In the genomic region with DNA sequence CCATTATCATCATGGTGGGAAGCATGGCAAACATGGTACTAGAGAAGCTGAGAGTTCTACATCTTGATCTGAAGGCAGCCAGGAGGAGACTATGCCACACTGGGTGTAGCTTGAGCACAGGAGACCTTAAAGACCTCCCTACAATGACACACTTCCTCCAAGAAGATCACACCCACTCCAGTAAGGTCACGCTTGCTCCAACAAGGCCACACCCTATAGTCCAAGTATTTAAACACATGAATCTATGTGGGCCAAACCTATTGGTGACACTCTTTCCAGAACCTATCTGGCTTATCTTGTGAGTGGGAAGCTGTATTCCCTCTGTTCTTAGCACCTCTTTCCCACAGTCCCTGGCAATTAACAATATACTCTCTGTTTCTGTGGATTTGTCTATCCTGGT, we compare ENCODE assay signal across 24 mouse cellular contexts.
"Had no signal": no experiment of that assay in that cellular context is flagged by ENCODE, and none has a peak within 500 bp of the region (broad histone marks: within the 10 kb centered on the region; RNA-seq: fewer than 3 reads in every experiment).

No protein-coding gene starts in this region.

- H3K9ac ChIP-seq: heart, embryonic 13.5 days; heart, embryonic 15.5 days; hindbrain, embryonic 13.5 days; hindbrain, embryonic 15.5 days; kidney, embryonic 15.5 days; limb, embryonic 12.5 days; liver, embryonic 13.5 days had no signal

- H3K27me3 ChIP-seq: heart, embryonic 15.5 days; kidney, embryonic 15.5 days; liver, embryonic 13.5 days had no signal

- H3K27ac ChIP-seq: heart, adult 2 months; heart, embryonic 13.5 days; heart, embryonic 15.5 days; hindbrain, embryonic 13.5 days; hindbrain, embryonic 15.5 days; hindbrain, postnatal 0 days; kidney, embryonic 15.5 days; kidney, postnatal 0 days; layer of hippocampus, adult 2 months; left cerebral cortex, adult 2 months; limb, embryonic 10.5 days; limb, embryonic 12.5 days; liver, embryonic 13.5 days had no signal

- ATAC-seq: hindbrain, postnatal 0 days had no signal

- DNase-seq: gastrocnemius, postnatal 14 days; gastrocnemius, postnatal 36 days; heart, adult 2 months; heart, postnatal 14 days; heart, postnatal 36 days; kidney, adult 18-20 months; kidney, adult 9 months; kidney, postnatal 14 days; kidney, postnatal 36 days; liver; liver, embryonic 13.5 days had no signal

- H3K4me3 ChIP-seq: heart, adult 2 months; heart, embryonic 13.5 days; heart, embryonic 15.5 days; hindbrain, embryonic 13.5 days; hindbrain, embryonic 15.5 days; kidney, embryonic 15.5 days; layer of hippocampus, adult 2 months; left cerebral cortex, adult 2 months; limb, embryonic 10.5 days; limb, embryonic 12.5 days; liver, embryonic 13.5 days had no signal

- H3K9me3 ChIP-seq: heart, embryonic 13.5 days; heart, embryonic 15.5 days; hindbrain, embryonic 13.5 days; hindbrain, embryonic 15.5 days; kidney, embryonic 15.5 days; limb, embryonic 10.5 days; limb, embryonic 12.5 days; liver, embryonic 13.5 days had no signal

- H3K4me2 ChIP-seq: heart, embryonic 11.5 days; heart, embryonic 13.5 days; heart, embryonic 15.5 days; hindbrain, embryonic 13.5 days; hindbrain, embryonic 15.5 days; kidney, embryonic 15.5 days; limb, embryonic 12.5 days; liver, embryonic 11.5 days; liver, embryonic 13.5 days had no signal

- H3K36me3 ChIP-seq: heart, embryonic 13.5 days; heart, embryonic 15.5 days; hindbrain, embryonic 13.5 days; hindbrain, embryonic 15.5 days; kidney, embryonic 15.5 days; limb, embryonic 10.5 days; limb, embryonic 12.5 days; liver, embryonic 13.5 days had no signal

- H3K4me1 ChIP-seq: heart, embryonic 13.5 days; heart, embryonic 15.5 days; hindbrain, embryonic 13.5 days; hindbrain, embryonic 15.5 days; limb, embryonic 10.5 days; limb, embryonic 12.5 days; liver, embryonic 13.5 days had no signal
